Mouse (Mus musculus) granulocyte monocyte progenitor cell, adult 5-6 weeks (primary cell): Measurements from ENCODE around the gene Zfyve21. TPM values are rescaled to one million over a fixed set of nuclear protein-coding genes. Genes with fewer than 3 reads are reported as not detected.

Source experiments
- ATAC-seq: replicated peaks from 2 replicates; pipeline ENCODE4 v1.8.0; 2016; ENCODE audit warnings: mild to moderate bottlenecking, moderate TSS enrichment, inconsistent platforms; ENCODE audit not compliant: poor library complexity, severe bottlenecking
- total RNA-seq, 2 experiments: library from RNA; stranded (forward) in 1 of 2; stranded (reverse) in 1 of 2; fragments of 200-712, 200-1000 nt in 1 of 2; fragments of >200 nt in 1 of 2; fragmentation: Nextera tagmentation in 1 of 2; gene quantifications; 2 replicates each; pipeline ENCODE4 v1.2.3; 2014 to 2017

The Zfyve21 gene
- total RNA-seq, 2 experiments from 2014 or later: 5.3 to 14.0 TPM

- ATAC-seq: no peak
Measured at GRCm38 (mm10) chr12:111797251-111797650, 16.7 kb upstream of the Zfyve21 start.

DNA sequence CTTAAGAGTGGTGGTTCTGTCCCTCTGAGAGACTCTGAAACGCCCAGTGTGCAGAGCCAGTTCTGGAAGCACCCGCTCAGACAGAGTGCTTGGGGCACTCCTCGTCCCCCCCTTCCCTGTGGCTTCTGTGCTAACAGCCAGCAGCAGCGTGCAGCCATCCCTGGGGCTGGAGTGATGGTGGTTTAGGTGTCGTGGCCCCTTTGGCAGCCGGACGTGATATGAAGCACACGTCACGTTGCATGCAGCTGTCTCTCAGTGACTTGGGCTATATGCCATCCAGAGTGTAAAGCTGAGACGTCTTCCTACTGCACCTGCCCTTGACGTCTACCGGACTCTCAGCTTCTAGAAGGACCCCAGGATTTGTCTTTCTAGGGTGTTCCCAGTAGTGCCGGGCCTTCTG, 15.5 kb upstream of the Zfyve21 start:
- ATAC-seq: no peak

DNA sequence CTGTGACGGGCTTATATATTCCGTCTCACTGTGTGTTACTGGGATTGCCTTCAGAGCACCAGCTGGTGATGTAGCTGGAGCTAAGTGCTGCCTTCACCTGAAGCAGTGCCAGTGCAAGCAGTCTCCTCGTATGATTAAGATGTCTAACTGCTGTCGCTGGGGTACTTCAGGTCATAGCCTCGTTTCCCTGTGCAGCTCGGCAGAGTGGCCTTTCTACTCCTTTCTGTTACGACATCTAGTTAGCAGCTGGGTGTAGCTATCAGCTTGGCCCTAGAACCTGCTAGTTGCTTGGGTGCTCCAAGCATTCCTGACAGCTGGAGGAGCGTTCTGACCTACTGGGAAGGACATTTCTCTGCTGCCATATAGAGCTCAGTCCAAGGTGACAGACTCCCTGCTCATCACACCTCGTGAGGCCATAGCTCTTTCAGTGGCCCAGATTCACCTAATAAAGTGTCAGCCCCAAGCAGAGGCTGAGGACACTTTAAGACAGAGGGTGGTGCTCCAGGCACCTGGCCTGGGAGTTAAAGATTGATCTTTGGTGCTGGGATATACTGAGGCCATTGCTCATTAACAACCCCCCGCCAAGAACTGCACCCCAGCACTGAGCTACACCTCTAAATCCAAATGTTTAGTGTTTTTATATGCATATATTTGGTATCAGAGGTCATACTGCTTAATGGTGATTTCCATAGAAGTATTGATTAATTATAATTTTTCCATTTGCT, 13.3 kb upstream of the Zfyve21 start:
- ATAC-seq: no peak

GRCm38 (mm10) chr12:111803538-111803937, 10.4 kb upstream of the Zfyve21 start:
- no peak for ATAC-seq

DNA sequence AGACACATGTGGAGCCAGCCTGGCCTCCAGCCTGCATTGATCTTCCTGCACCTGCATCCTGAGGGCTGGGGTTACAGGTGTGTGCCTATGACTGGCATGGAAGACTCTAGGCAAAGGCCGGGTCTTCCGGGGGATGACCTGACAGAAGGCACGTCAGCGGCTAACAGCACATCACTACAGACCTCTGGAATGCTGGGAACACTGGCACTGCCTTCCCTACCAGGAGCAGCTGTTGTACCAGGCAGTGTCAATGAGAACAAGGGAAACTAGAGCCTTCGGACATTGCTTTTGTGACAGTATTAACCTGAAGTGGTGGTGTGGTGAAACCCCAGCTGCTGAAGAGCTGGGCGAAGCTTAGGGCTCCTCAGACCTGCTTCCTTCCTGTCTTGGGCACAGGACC, 5.2 kb upstream of the Zfyve21 start:
- no peak for ATAC-seq

DNA sequence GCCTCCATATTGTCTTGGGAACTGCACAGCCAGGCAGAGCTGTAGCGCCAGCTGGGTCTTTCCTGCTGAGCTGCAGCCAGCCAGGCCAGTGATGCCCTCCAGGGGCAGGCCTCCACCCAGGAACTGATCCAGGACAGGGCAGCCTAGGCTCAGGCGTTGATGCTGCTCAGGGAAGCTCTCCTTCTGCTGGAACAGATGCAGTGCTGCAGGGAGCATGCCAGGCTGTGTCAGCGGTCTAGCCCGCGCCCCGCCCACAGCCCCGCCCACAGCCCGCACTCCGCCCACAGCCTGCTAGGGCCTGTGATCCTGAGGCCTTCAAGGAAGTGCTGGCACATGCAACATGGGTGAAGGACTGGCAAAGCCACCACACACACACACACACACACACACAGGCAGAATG, 4.2 kb upstream of the Zfyve21 start:
- peak; percentile 53 for ATAC-seq

DNA sequence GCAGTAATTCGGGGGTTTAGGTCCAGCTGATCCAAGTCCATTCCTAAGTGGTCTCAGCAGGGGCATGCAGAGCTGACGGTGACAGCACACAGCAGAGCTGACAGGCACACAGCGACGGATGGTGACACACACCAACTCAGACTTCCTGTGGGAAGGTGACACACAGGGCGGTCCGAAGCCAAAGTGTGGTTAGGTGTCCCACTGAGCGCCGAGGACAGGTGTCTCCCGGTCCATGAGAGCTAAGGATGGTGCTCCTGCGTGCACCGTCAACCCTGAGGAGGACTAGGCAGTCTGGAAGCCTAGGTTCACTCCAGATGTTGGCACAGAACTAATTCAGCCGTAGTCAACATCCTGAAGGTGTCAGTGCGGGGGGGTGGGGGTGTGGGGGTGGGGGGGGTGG, 1.9 kb upstream of the Zfyve21 start:
- ATAC-seq: no peak

- ATAC-seq: no peak
Measured at GRCm38 (mm10) chr12:111812611-111813010, 1.4 kb upstream of the Zfyve21 start.

GRCm38 (mm10) chr12:111813111-111813765, 732 bp upstream of the Zfyve21 start:
- no peak for ATAC-seq

- ATAC-seq: no peak
Measured at GRCm38 (mm10) chr12:111814769-111815762, 1.1 kb downstream of the Zfyve21 start.

GRCm38 (mm10) chr12:111816528-111816927, 2.6 kb downstream of the Zfyve21 start:
- no peak for ATAC-seq

- ATAC-seq: no peak
Measured at GRCm38 (mm10) chr12:111816967-111817366, 3.0 kb downstream of the Zfyve21 start.

DNA sequence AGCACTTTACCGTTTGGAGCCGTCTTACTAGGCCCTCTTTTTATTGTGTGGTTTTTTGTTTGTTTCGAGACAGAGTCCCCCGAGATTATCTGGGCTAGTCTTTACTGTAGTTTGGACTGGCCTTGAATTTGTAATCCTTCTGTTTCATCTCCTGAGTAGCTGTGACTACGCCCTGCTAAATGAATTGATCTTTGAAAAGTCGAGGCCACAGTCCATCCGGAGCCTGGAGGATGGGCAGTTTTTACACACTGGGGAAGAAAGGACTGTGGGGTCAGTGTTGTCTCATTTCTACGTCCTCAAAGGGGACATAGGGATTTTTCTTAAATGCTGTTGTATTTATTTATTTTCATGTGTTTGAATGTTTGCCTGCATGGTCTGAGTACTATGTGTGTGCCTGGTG, 4.0 kb downstream of the Zfyve21 start:
- no peak for ATAC-seq

DNA sequence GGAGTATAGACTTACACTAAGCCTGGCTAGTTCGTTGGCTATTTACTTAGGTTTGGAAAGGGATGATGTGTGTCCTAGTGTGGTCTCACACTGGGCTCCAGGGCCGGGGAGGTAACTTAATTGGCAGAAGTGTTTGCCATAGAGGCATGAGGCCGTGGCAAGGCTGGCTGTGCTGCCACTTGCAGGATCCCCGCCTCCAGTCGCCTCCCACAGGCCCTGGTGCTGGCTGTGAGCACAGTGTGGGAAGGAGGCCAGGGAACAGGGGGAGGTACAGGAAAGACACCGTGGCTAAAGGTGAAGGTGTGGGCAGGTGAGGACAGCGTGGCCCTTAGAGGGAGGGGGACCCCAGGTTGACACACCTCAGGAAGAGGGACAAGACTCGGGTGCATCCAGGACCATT, 6.0 kb downstream of the Zfyve21 start:
- no peak for ATAC-seq

- peak; percentile 59 for ATAC-seq
Measured at GRCm38 (mm10) chr12:111820708-111821107, 6.7 kb downstream of the Zfyve21 start.

DNA sequence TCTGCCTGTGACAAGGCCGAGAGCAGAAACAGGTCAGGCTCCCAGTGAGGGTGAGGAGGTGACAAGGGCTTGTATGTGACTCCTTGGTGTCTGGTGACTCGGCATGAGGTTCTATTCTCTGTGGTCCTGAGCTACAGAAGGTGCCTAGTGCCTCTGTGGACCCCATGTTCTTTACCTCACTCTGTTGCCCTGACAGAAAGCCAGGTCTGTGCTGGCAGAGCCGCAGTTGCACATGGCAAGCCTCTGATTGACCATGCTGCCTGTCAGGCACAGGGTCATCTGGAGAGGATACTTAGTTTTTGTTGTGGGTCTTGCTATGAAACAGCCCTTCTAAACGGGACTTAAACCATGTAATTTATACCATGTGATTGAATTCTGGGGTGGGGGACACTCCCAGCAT, 8.0 kb downstream of the Zfyve21 start:
- ATAC-seq: no peak

DNA sequence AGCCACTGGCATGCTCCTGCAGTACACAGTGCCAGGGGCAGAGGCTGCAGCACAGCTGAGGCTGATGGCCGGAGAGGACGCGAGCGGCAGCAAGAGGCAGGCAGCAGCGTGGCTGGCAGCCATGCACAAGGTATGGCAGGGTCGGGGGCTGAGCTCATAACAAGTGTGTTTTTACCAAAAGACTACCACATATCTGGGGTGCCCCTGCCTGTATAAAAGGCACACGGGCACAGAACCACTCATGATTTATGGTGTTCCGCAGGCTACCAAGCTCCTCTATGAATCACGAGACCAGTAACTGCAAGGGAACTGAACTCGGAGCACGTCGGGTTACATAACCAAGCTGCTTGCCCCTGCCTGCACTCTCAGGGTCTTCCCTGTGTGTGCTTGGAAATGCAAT, 13.6 kb downstream of the Zfyve21 start:
- no peak for ATAC-seq

GRCm38 (mm10) chr12:111829447-111829846, 15.5 kb downstream of the Zfyve21 start:
- ATAC-seq: no peak

GRCm38 (mm10) chr12:111829954-111830353, 16.0 kb downstream of the Zfyve21 start:
- no peak for ATAC-seq

GRCm38 (mm10) chr12:111830375-111830774, 16.4 kb downstream of the Zfyve21 start:
- no peak; the same call in 1 of the 2 replicates for ATAC-seq

- ATAC-seq: no peak
Measured at GRCm38 (mm10) chr12:111832643-111833042, 18.7 kb downstream of the Zfyve21 start.
